Mouse (Mus musculus) small intestine, adult 2 months (tissue): ENCODE measurements at regions not wholly inside any gene's neighbourhood (a gene's known extent, or its start where the extent isn't known, plus 50 kb on each side); places are given as distances from the start of the nearest gene placed in this dataset.

Experiments
- H3K27ac ChIP-seq: fragments of 200-500 bp; 2 replicates; pipeline ENCODE4 v1.5.1; 2012; ENCODE audit warnings: low read depth, low read length, control low read depth, inconsistent platforms; ENCODE audit not compliant: insufficient read depth
- H3K27me3 ChIP-seq: fragments of 200-500 bp; 2 replicates; pipeline ENCODE4 v1.6.1; 2012; ENCODE audit warnings: mild to moderate bottlenecking, moderate library complexity, low read length, inconsistent platforms; ENCODE audit not compliant: control insufficient read depth, insufficient read depth
- H3K36me3 ChIP-seq: fragments of 200-500 bp; 2 replicates; pipeline ENCODE4 v1.6.1; 2012; ENCODE audit warnings: mild to moderate bottlenecking, low read length, control low read depth, inconsistent platforms; ENCODE audit not compliant: control insufficient read depth, insufficient read depth
- H3K4me1 ChIP-seq: fragments of 200-500 bp; 2 replicates; pipeline ENCODE4 v1.6.1; 2012; ENCODE audit warnings: low read length, inconsistent platforms, mixed read lengths; ENCODE audit not compliant: control insufficient read depth, insufficient read depth, insufficient read length
- H3K4me3 ChIP-seq: fragments of 200-500 bp; 2 replicates; pipeline ENCODE4 v1.5.1; 2012; ENCODE audit warnings: low read depth, mild to moderate bottlenecking, control low read depth, inconsistent platforms, low read length, moderate library complexity
- CTCF ChIP-seq: fragments of 200-500 bp; IDR thresholded peaks from 2 replicates; pipeline ENCODE4 v1.5.1; 2012; ENCODE audit warnings: low read depth, mild to moderate bottlenecking, control low read depth, inconsistent platforms, low read length, moderate library complexity, mixed read lengths; ENCODE audit not compliant: insufficient replicate concordance, insufficient read length; ENCODE audit errors: extremely low read depth
- POLR2A ChIP-seq: fragments of 200-500 bp; IDR thresholded peaks from 2 replicates; pipeline ENCODE4 v1.6.1; 2012; ENCODE audit warnings: low read depth, mild to moderate bottlenecking, control low read depth, inconsistent platforms, low read length, moderate library complexity
- WGBS: fragments of 180-500 bp; shearing (Covaris S2); methylation state at CpG from one replicate; pipeline ENCODE4 v1.1.7; 2018; 5-methylcytosine and 5-hydroxymethylcytosine counted together

DNA sequence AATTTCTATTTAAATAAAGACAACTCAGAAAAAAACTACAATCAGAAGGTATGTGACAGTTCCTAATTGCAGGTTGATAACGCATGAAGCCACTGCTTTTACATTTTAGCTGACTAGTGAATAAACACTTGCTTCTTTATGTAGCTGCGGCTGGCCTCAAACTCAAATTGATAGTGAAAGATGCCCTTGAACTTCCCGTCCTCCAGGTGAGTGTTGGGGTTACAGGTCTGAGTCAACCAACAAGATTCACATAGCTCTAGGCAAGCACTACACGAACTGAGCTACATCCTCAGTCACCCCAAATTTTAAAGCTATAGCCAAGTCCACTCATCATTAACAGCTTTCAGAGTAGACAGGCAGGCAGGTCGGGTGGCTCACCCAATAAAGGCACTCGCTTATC is 72.6 kb downstream of the Sox4 start:
- Histone ChIP-seq H3K4me1 (no peaks in the 10 kb centered on the region), H3K27ac (no peak overlapping the region), H3K36me3 (no peaks in the 10 kb centered on the region), H3K27me3 (peaks cover 26% of the 10 kb centered on the region), H3K4me3 (no peak overlapping the region)
- WGBS: 43% methylated on average over 6 of the region's 6 CpGs
- TF ChIP-seq POLR2A: no peak
- TF ChIP-seq CTCF: no peak

DNA sequence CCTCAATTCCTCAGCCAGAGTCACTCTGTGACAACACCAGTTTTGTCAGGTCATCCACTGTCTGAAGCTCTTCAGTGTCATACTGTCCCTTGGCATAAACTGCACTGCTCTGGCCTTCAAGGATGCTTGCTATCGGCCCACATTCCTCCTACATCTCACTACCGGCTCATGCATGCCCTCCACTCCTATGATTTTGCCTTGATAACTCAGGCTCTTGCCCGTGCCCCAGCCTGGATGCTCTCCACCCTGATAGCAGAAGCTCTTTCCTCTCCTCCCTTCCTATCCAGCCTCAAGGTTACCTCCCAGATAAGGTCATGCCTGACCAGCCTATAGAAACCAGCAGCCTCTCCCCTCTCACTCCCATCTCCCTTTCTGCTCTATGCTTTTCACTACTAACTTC is 74.8 kb downstream of the Sox4 start:
- 66% methylated on average over 3 of the region's 3 CpGs for WGBS
- Histone ChIP-seq H3K4me1 (no peaks in the 10 kb centered on the region), H3K27ac (no peak overlapping the region), H3K4me3 (no peak overlapping the region), H3K36me3 (no peaks in the 10 kb centered on the region), H3K27me3 (peaks cover 5% of the 10 kb centered on the region; the same call in 1 of the 2 replicates)
- TF ChIP-seq POLR2A: no peak
- TF ChIP-seq CTCF: no peak

DNA sequence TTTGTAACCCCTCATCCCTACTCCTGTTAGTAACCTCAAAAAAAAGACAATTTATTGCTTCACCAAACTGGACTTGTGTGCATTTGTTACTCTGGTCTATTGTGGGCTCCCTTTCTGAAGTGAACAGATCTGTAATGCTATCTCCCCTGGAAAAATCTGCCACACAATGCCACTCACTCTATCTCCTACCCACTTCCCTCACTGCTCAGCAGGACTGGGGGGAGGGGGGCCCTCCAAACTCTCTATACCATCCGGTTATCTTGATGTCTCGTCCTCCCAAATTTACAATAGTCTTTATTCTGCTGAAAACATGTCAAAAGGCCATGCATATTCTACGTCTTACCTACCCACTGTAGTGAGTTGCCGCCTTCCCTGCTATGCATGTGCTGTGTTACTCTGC is 76.7 kb downstream of the Sox4 start:
- no peak overlapping the region for H3K4me3 ChIP-seq
- TF ChIP-seq CTCF (no peak), POLR2A (no peak)
- no peaks in the 10 kb centered on the region for H3K4me1 ChIP-seq
- no peaks in the 10 kb centered on the region for H3K27me3 ChIP-seq
- H3K36me3 ChIP-seq: no peaks in the 10 kb centered on the region
- WGBS: 82% methylated on average over 4 of the region's 4 CpGs
- H3K27ac ChIP-seq: no peak overlapping the region

DNA sequence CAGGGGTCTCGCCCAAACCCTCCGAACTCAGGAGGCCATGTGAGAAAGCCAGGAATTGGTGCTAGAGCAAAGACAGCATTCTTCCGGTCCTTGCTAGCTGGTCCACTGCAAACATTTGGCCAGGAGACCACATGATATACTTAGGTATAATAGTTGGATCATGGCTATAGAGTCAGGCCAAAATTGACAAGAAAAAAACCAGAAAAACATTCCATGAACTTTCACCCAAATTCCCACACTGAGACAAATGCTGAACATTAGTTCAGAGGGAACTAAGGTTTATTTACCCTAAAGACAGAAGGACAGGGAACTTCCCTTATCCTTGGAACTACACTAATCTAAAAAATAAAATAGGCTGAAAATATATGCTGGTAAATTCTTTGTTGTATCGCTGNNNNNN is 82.8 kb downstream of the Sox4 start:
- H3K27me3 ChIP-seq: no peaks in the 10 kb centered on the region
- 94% methylated on average over 4 of the region's 4 CpGs for WGBS
- H3K36me3 ChIP-seq: no peaks in the 10 kb centered on the region
- H3K27ac ChIP-seq: no peak overlapping the region
- TF ChIP-seq POLR2A (no peak), CTCF (no peak)
- no peak overlapping the region for H3K4me3 ChIP-seq
- no peaks in the 10 kb centered on the region for H3K4me1 ChIP-seq

DNA sequence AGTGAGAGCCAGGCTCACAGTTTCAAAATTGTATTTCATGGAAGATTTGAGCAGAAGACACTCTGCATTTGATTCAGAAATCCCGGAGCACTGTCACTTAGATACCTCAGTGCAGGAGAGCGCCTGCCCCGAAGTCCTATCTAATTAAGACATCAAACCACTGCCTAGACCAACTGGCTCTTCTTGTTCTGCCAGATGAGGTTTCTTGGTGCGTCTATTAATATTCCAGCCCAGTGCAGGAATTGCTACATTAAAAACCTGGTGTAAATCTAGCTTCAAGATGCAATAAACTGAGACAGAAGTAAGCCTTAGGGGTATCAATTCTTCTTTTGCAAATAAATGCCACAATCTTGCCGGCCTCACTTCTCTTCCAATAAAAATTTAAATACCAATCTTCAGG is 86.3 kb downstream of the Sox4 start:
- no peaks in the 10 kb centered on the region for H3K27me3 ChIP-seq
- WGBS: 53% methylated on average over 5 of the region's 5 CpGs
- TF ChIP-seq CTCF (no peak), POLR2A (no peak)
- H3K36me3 ChIP-seq: no peaks in the 10 kb centered on the region
- no peak overlapping the region for H3K4me3 ChIP-seq
- H3K27ac ChIP-seq: no peak overlapping the region
- no peaks in the 10 kb centered on the region for H3K4me1 ChIP-seq

DNA sequence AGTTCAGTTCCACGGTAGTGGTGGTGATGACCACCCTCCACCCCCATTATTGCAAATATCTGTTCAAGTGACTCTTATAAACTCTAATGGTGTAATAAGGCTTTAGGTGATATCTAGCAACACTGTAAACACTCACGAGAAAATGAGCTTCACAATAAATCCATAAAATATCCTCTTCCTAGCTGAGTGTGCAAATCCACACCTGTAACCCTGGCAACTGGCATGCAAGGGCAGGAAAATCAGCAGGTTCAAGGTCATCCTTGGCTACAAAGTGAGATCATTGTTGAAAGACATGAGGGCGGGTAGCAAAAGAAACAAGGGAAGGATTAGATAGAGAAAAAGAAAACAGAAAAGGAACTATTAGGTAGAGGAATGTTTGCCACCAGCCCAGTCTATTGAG is 86.8 kb downstream of the Sox4 start:
- no peaks in the 10 kb centered on the region for H3K4me1 ChIP-seq
- 42% methylated on average over 3 of the region's 3 CpGs for WGBS
- TF ChIP-seq CTCF (no peak), POLR2A (no peak)
- H3K27ac ChIP-seq: no peak overlapping the region
- H3K36me3 ChIP-seq: no peaks in the 10 kb centered on the region
- H3K4me3 ChIP-seq: no peak overlapping the region
- H3K27me3 ChIP-seq: no peaks in the 10 kb centered on the region

DNA sequence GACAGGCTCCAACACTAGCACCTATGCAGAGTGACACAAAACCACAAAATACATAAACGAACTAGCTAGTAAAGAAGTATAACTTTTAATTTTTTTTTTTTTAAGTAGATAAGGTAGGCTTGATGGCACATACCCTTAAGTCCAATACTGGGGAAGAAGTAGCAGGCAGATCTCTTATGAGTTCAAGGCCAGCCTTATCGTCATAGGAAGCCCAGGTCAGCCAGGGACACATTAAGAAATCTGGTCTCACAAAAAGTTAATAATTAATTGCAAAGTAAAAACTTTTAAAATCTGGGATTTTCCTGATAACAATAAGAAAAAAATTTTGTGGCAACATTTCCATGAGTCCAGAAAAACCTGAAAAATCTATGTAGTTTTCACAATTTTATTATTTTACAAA is 92.9 kb downstream of the Sox4 start:
- H3K4me1 ChIP-seq: no peaks in the 10 kb centered on the region
- WGBS: 60% methylated on average over 2 of the region's 2 CpGs
- H3K36me3 ChIP-seq: no peaks in the 10 kb centered on the region
- H3K27ac ChIP-seq: no peak overlapping the region
- TF ChIP-seq CTCF (no peak), POLR2A (no peak)
- no peak overlapping the region for H3K4me3 ChIP-seq
- no peaks in the 10 kb centered on the region for H3K27me3 ChIP-seq

DNA sequence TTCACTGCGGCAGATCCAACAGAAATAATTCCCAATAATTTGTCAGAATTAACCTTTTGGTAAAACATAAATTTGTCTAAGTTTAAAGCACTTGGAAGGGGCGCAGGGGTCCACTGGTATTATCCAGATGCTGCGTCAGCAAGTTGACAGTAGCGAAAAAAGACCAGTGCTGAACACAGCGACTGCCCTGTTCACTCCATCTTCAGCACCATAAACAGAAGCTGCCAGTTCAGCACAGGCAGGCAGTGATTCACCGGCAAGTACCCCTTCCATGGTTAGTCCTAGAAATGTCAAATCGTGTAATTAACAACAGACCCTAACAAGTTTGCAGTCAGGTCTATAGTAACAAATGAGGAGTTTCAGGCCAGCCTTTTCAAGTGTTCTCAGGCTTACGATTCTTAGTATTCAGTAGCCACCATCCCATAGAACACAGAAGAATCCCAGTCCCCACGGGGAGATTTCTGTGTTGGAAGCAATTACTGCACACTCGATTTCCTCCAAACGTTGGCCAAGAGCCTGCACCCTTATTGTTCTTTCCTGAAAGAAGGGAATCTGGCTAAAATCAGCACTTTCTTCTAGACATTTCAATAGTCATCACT is 93.6 kb downstream of the Sox4 start:
- Histone ChIP-seq H3K4me3 (no peak overlapping the region), H3K36me3 (no peaks in the 10 kb centered on the region), H3K4me1 (no peaks in the 10 kb centered on the region), H3K27ac (no peak overlapping the region), H3K27me3 (no peaks in the 10 kb centered on the region)
- WGBS: 76% methylated on average over 11 of the region's 11 CpGs
- TF ChIP-seq CTCF (no peak), POLR2A (no peak)
